Mouse (Mus musculus) adrenal gland, postnatal 36 days (tissue): ENCODE measurements around the gene Sh3gl1. TPM values are rescaled to one million over a fixed set of nuclear protein-coding genes. Genes with fewer than 3 reads are reported as not detected.

Experiments used
- DNase-seq, 2 experiments: peaks; one replicate each; pipeline ENCODE4 v3.0.0; 2021; ENCODE audit warnings: mixed read lengths in 1 of 2
- total RNA-seq, 2 experiments: library from RNA; stranded (reverse); gene quantifications; 2 replicates each; pipeline ENCODE4 v1.2.3; 2021

Gene Sh3gl1
- total RNA-seq, 2 experiments from 2014 or later = 49.0 to 49.7 TPM

- peak; percentile 98 for DNase-seq
Measured at GRCm38 (mm10) chr17:56040030-56040856, 3.8 kb upstream of the Sh3gl1 start, which contains the start of gene Chaf1a. Chaf1a (plus strand) TSS chr17:56040439.

- no peak for DNase-seq
Measured at GRCm38 (mm10) chr17:56039345-56039744, 2.9 kb upstream of the Sh3gl1 start.

GRCm38 (mm10) chr17:56038583-56039261 is 2.3 kb upstream of the Sh3gl1 start:
- no peak for DNase-seq

GRCm38 (mm10) chr17:56036901-56037287 is 459 bp upstream of the Sh3gl1 start:
- no peak for DNase-seq

- no peak for DNase-seq
Measured at GRCm38 (mm10) chr17:56035216-56035615, 1.2 kb downstream of the Sh3gl1 start.

- DNase-seq = no peak
Measured at GRCm38 (mm10) chr17:56034726-56035100, 1.7 kb downstream of the Sh3gl1 start.

GRCm38 (mm10) chr17:56034040-56034725 is 2.3 kb downstream of the Sh3gl1 start:
- no peak for DNase-seq

GRCm38 (mm10) chr17:56032831-56033230 is 3.6 kb downstream of the Sh3gl1 start:
- DNase-seq = no peak

GRCm38 (mm10) chr17:56032127-56032733 is 4.2 kb downstream of the Sh3gl1 start:
- no peak for DNase-seq

GRCm38 (mm10) chr17:56031431-56031830 is 5.0 kb downstream of the Sh3gl1 start:
- no peak for DNase-seq

- peak; percentile 63 to 76 for DNase-seq
Measured at GRCm38 (mm10) chr17:56030919-56031318, 5.5 kb downstream of the Sh3gl1 start.

- DNase-seq = no peak
Measured at GRCm38 (mm10) chr17:56030238-56030870, 6.1 kb downstream of the Sh3gl1 start.

GRCm38 (mm10) chr17:56027801-56028441 is 8.5 kb downstream of the Sh3gl1 start:
- DNase-seq = no peak

- DNase-seq = no peak
Measured at GRCm38 (mm10) chr17:56026881-56027280, 9.6 kb downstream of the Sh3gl1 start.

GRCm38 (mm10) chr17:56026303-56026702 is 10.1 kb downstream of the Sh3gl1 start:
- no peak for DNase-seq

GRCm38 (mm10) chr17:56024931-56025330 is 11.5 kb downstream of the Sh3gl1 start:
- DNase-seq = no peak

- DNase-seq = no peak
Measured at GRCm38 (mm10) chr17:56024476-56024875, 12.0 kb downstream of the Sh3gl1 start.

- no peak for DNase-seq
Measured at GRCm38 (mm10) chr17:56023386-56023785, 13.0 kb downstream of the Sh3gl1 start.

- no peak for DNase-seq
Measured at GRCm38 (mm10) chr17:56022989-56023290, 13.5 kb downstream of the Sh3gl1 start.

- no peak for DNase-seq
Measured at GRCm38 (mm10) chr17:56022131-56022988, 14.1 kb downstream of the Sh3gl1 start.
